ENCODE assay signal across 11 mouse cellular contexts in genomic region chr10:126752699-126753098, GRCm38 (mm10).
DNase-seq lines count a peak whose midpoint lies in the region; ATAC-seq and TF ChIP-seq lines count a peak whose summit lies in the region.
"Had no signal": no experiment of that assay in that cellular context is flagged by ENCODE, and none has a peak within 500 bp of the region (broad histone marks: within the 10 kb centered on the region; RNA-seq: fewer than 3 reads in every experiment).

No protein-coding gene starts in this region.

- H3K9ac ChIP-seq in hindbrain, embryonic 14.5 days, result no peak overlapping the region
- no peak overlapping the region for H3K9ac ChIP-seq in liver, embryonic 14.5 days (replicated peaks)
- H3K9ac ChIP-seq: heart, embryonic 13.5 days; liver, embryonic 15.5 days had no signal

- ATAC-seq in hindbrain, embryonic 14.5 days (ENCODE audit: low FRiP score), result no peak
- ATAC-seq in liver, embryonic 14.5 days (ENCODE audit: insufficient read depth), result no peak
- ATAC-seq in megakaryocyte-erythroid progenitor cell, adult 5-6 weeks (replicated peaks; ENCODE audit: low FRiP score, low TSS enrichment, poor library complexity, severe bottlenecking), result no peak

- 58% methylated on average over 11 of the region's 11 CpGs for WGBS in hindbrain, embryonic 14.5 days
- 63% methylated on average over 11 of the region's 11 CpGs for WGBS in hindbrain, embryonic 10.5 days
- 42% methylated on average over 11 of the region's 11 CpGs for WGBS in liver, embryonic 14.5 days (ENCODE audit: insufficient replicate concordance)

- H3K36me3 ChIP-seq in hindbrain, embryonic 14.5 days (replicated peaks; ENCODE audit: control insufficient read depth, insufficient read depth), result no peaks in the 10 kb centered on the region
- no peaks in the 10 kb centered on the region for H3K36me3 ChIP-seq in hindbrain, embryonic 10.5 days
- no peaks in the 10 kb centered on the region for H3K36me3 ChIP-seq in liver, embryonic 14.5 days (replicated peaks; ENCODE audit: control insufficient read depth, insufficient read depth, low read depth)
- H3K36me3 ChIP-seq: G1E; heart, embryonic 13.5 days; liver, embryonic 15.5 days had no signal

- H3K27ac ChIP-seq in hindbrain, embryonic 14.5 days, result no peak overlapping the region
- H3K27ac ChIP-seq in hindbrain, embryonic 10.5 days, result no peak overlapping the region
- H3K27ac ChIP-seq in liver, embryonic 14.5 days, result no peak overlapping the region
- H3K27ac ChIP-seq: heart, embryonic 13.5 days; liver, embryonic 15.5 days had no signal

- H3K27me3 ChIP-seq in hindbrain, embryonic 14.5 days (ENCODE audit: control insufficient read depth, insufficient read depth, low read length), result no peaks in the 10 kb centered on the region
- H3K27me3 ChIP-seq in hindbrain, embryonic 10.5 days (ENCODE audit: insufficient read depth, poor library complexity, severe bottlenecking), result no peaks in the 10 kb centered on the region
- no peaks in the 10 kb centered on the region for H3K27me3 ChIP-seq in liver, embryonic 14.5 days (ENCODE audit: control insufficient read depth, insufficient read depth, low read length)
- H3K27me3 ChIP-seq: heart, embryonic 13.5 days; liver, embryonic 15.5 days had no signal

- peaks cover 17% of the 10 kb centered on the region for H3K4me1 ChIP-seq in hindbrain, embryonic 14.5 days (replicated peaks; ENCODE audit: control insufficient read depth, insufficient read depth, low read length)
- peaks cover 14% of the 10 kb centered on the region for H3K4me1 ChIP-seq in hindbrain, embryonic 10.5 days (replicated peaks)
- no peaks in the 10 kb centered on the region; a peak in 1 of 4 replicates for H3K4me1 ChIP-seq in liver, embryonic 14.5 days (replicated peaks; ENCODE audit: control insufficient read depth in 2 of 2, insufficient read depth in 2 of 2, low read length in 1 of 2)
- H3K4me1 ChIP-seq: heart, embryonic 13.5 days; liver, embryonic 15.5 days had no signal

- H3K4me3 ChIP-seq in hindbrain, embryonic 14.5 days (replicated peaks; ENCODE audit: low read length), result no peak overlapping the region
- no peak overlapping the region for H3K4me3 ChIP-seq in hindbrain, embryonic 10.5 days
- no peak overlapping the region for H3K4me3 ChIP-seq in liver, embryonic 14.5 days (ENCODE audit: insufficient read depth in 1 of 2, low read depth in 2 of 2, low read length in 2 of 2)
- H3K4me3 ChIP-seq: heart, embryonic 13.5 days; liver, embryonic 15.5 days had no signal

- H3K9me3 ChIP-seq in hindbrain, embryonic 14.5 days (ENCODE audit: control insufficient read depth, low read length), result no peaks in the 10 kb centered on the region
- H3K9me3 ChIP-seq in hindbrain, embryonic 10.5 days, result no peaks in the 10 kb centered on the region
- H3K9me3 ChIP-seq in liver, embryonic 14.5 days (ENCODE audit: control insufficient read depth, low read length), result no peaks in the 10 kb centered on the region
- H3K9me3 ChIP-seq: heart, embryonic 13.5 days; liver, embryonic 15.5 days had no signal

- H3K4me2 ChIP-seq in hindbrain, embryonic 14.5 days (replicated peaks), result no peak overlapping the region
- no peak overlapping the region for H3K4me2 ChIP-seq in liver, embryonic 14.5 days (ENCODE audit: low read depth)
- H3K4me2 ChIP-seq: heart, embryonic 13.5 days; liver, embryonic 15.5 days had no signal

- TF ChIP-seq CTCF in liver, embryonic 14.5 days (IDR thresholded peaks at IDR 0.05; ENCODE audit: low read depth), result peak; percentile 43

- peak; percentile 65 for DNase-seq in hindbrain, embryonic 14.5 days (ENCODE audit: low spot score)
- no peak for DNase-seq in hindbrain, embryonic 10.5 days (ENCODE audit: low spot score)
- peak; percentile 41 for DNase-seq in R1 (ENCODE audit: low read depth, low spot score)
- DNase-seq in frontal cortex, postnatal 10 days (ENCODE audit: low spot score in 2 of 2), result peak; percentile 24 to 48
- DNase-seq in liver, embryonic 14.5 days (ENCODE audit: low read depth in 3 of 3, low spot score in 3 of 3), result no peak
- DNase-seq in thymus, postnatal 4 days, result no peak
- no peak for DNase-seq in thymus, postnatal 0 days (ENCODE audit: low spot score)

- no peak for TF ChIP-seq EP300 in liver, embryonic 14.5 days (IDR thresholded peaks at IDR 0.05; ENCODE audit: low read depth)

Comparison
In these comparisons a context has a peak if more than half of its experiments do, and no peak if none do; other contexts are left out.
1. DNase-seq: peak in hindbrain, embryonic 14.5 days (single experiment), R1 (single experiment) and frontal cortex, postnatal 10 days (2 of 2); none in hindbrain, embryonic 10.5 days (single experiment), liver, embryonic 14.5 days (0 of 3), thymus, postnatal 4 days (single experiment) and thymus, postnatal 0 days (single experiment).